Mouse (Mus musculus) forebrain, embryonic 11.5 days (tissue): ENCODE data around the gene Recql5. TPM values are rescaled to one million over a fixed set of nuclear protein-coding genes. Genes with fewer than 3 reads are reported as not detected.

ENCODE experiments used
- ATAC-seq: fragments of 200-750 bp; cut with Nextera tagmentation; replicated peaks from 2 replicates; pipeline ENCODE4 v1.8.0; 2017; ENCODE audit warnings: moderate TSS enrichment; ENCODE audit not compliant: low FRiP score
- DNase-seq: peaks from one replicate; pipeline ENCODE4 v3.0.0-alpha.2; 2017; ENCODE audit warnings: low spot score
- H3K27ac ChIP-seq: fragments of 300-500 bp; sonication (generic); 2 replicates; pipeline ENCODE4 v1.5.1; 2014; ENCODE audit warnings: low read depth, low read length
- H3K27me3 ChIP-seq: fragments of 300-500 bp; sonication (generic); 2 replicates; pipeline ENCODE4 v1.6.1; 2014; ENCODE audit warnings: mild to moderate bottlenecking, low read length, mixed read lengths; ENCODE audit not compliant: control insufficient read depth, insufficient read depth
- H3K36me3 ChIP-seq: fragments of 300-500 bp; sonication (generic); 2 replicates; pipeline ENCODE4 v1.6.1; 2014; ENCODE audit warnings: mild to moderate bottlenecking, low read length, moderate library complexity, mixed read lengths; ENCODE audit not compliant: control insufficient read depth, insufficient read depth
- H3K4me1 ChIP-seq: fragments of 300-500 bp; sonication (generic); replicated peaks from 2 replicates; pipeline ENCODE4 v1.6.1; 2014; ENCODE audit warnings: low read length, mixed read lengths; ENCODE audit not compliant: control insufficient read depth, insufficient read depth
- H3K4me2 ChIP-seq: fragments of 300-500 bp; sonication (generic); 2 replicates; pipeline ENCODE4 v1.6.1; 2014; ENCODE audit warnings: low read depth, mild to moderate bottlenecking, low read length, moderate library complexity, mixed read lengths; ENCODE audit not compliant: severe bottlenecking
- H3K4me3 ChIP-seq: fragments of 300-500 bp; sonication (generic); 2 replicates; pipeline ENCODE4 v1.5.1; 2014; ENCODE audit warnings: low read depth, low read length
- H3K9ac ChIP-seq: fragments of 300-500 bp; sonication (generic); 2 replicates; pipeline ENCODE4 v1.6.1; 2014; ENCODE audit warnings: low read length
- H3K9me3 ChIP-seq: fragments of 300-500 bp; sonication (generic); 2 replicates; pipeline ENCODE4 v1.6.1; 2016; ENCODE audit warnings: low read length, mixed read lengths; ENCODE audit not compliant: control insufficient read depth
- WGBS: fragments of 180-500 bp; shearing (Covaris S2); extraction: QIAGEN DNeasy Blood & Tissue Kit; methylation state at CpG from one replicate; pipeline ENCODE4 v1.1.7; 2014; 5-methylcytosine and 5-hydroxymethylcytosine counted together
- polyA plus RNA-seq: library from polyadenylated mRNA; unstranded; fragments of >200 nt; fragmentation: Nextera tagmentation; extraction: Ambion mirVana; gene quantifications from 2 replicates; pipeline ENCODE4 v1.2.1, GENCODE M21; 2014

Recql5 gene
- polyA plus RNA-seq, 1 experiment from 2014 or later = 28.3 TPM

GRCm38 (mm10) chr11:115888020-115888419 is 45.3 kb downstream of the Recql5 start:
- no peak overlapping the region for H3K4me3 ChIP-seq
- no peak overlapping the region for H3K9ac ChIP-seq
- no peak overlapping the region for H3K4me2 ChIP-seq
- no peaks in the 10 kb centered on the region for H3K27me3 ChIP-seq
- no peaks in the 10 kb centered on the region for H3K9me3 ChIP-seq
- no peak overlapping the region for H3K27ac ChIP-seq
- ATAC-seq (no peak), DNase-seq (no peak)
- no peaks in the 10 kb centered on the region for H3K36me3 ChIP-seq
- H3K4me1 ChIP-seq = no peaks in the 10 kb centered on the region
- 87% methylated on average over 5 of the region's 5 CpGs for WGBS

- Histone ChIP-seq H3K9ac (no peak overlapping the region), H3K4me3 (no peak overlapping the region), H3K4me1 (no peaks in the 10 kb centered on the region), H3K9me3 (no peaks in the 10 kb centered on the region), H3K27me3 (no peaks in the 10 kb centered on the region; the same call in 1 of the 2 replicates), H3K4me2 (no peak overlapping the region), H3K36me3 (no peaks in the 10 kb centered on the region), H3K27ac (no peak overlapping the region)
- DNase-seq (no peak), ATAC-seq (no peak)
- WGBS = 94% methylated on average over 11 of the region's 11 CpGs
Measured at GRCm38 (mm10) chr11:115886446-115886845, 46.8 kb downstream of the Recql5 start.

GRCm38 (mm10) chr11:115885281-115885680 is 48.0 kb downstream of the Recql5 start:
- ATAC-seq (no peak), DNase-seq (no peak)
- H3K9me3 ChIP-seq = no peaks in the 10 kb centered on the region
- no peak overlapping the region for H3K4me3 ChIP-seq
- no peak overlapping the region for H3K4me2 ChIP-seq
- no peak overlapping the region for H3K9ac ChIP-seq
- H3K27ac ChIP-seq = no peak overlapping the region
- H3K27me3 ChIP-seq = no peaks in the 10 kb centered on the region; the same call in 1 of the 2 replicates
- WGBS = 77% methylated on average over 11 of the region's 11 CpGs
- no peaks in the 10 kb centered on the region for H3K4me1 ChIP-seq
- no peaks in the 10 kb centered on the region for H3K36me3 ChIP-seq

- no peaks in the 10 kb centered on the region for H3K4me1 ChIP-seq
Measured at GRCm38 (mm10) chr11:115884361-115884760, 48.9 kb downstream of the Recql5 start.

GRCm38 (mm10) chr11:115883251-115883650 is 50.0 kb downstream of the Recql5 start:
- H3K4me1 ChIP-seq = no peaks in the 10 kb centered on the region
- 42% methylated on average over 15 of the region's 17 CpGs for WGBS

More at GRCm38 (mm10) chr11:115884361-115884760, 48.9 kb downstream of the Recql5 start:
- no peak overlapping the region for H3K27ac ChIP-seq
- no peak overlapping the region for H3K9ac ChIP-seq
- ATAC-seq (no peak), DNase-seq (no peak)
- H3K36me3 ChIP-seq = no peaks in the 10 kb centered on the region
- WGBS = 94% methylated on average over 3 of the region's 3 CpGs
- no peaks in the 10 kb centered on the region for H3K9me3 ChIP-seq
- no peak overlapping the region for H3K4me3 ChIP-seq
- H3K4me2 ChIP-seq = no peak overlapping the region
- no peaks in the 10 kb centered on the region; the same call in 1 of the 2 replicates for H3K27me3 ChIP-seq

GRCm38 (mm10) chr11:115881002-115881401 is 52.3 kb downstream of the Recql5 start:
- no peaks in the 10 kb centered on the region; the same call in 1 of the 2 replicates for H3K27me3 ChIP-seq
- H3K4me1 ChIP-seq = no peaks in the 10 kb centered on the region
- no peak overlapping the region for H3K27ac ChIP-seq
- peak; percentile 71 for DNase-seq
- no peaks in the 10 kb centered on the region for H3K9me3 ChIP-seq
- H3K36me3 ChIP-seq = no peaks in the 10 kb centered on the region
- no peak overlapping the region for H3K4me2 ChIP-seq
- H3K4me3 ChIP-seq = no peak overlapping the region
- WGBS = 25% methylated on average over 5 of the region's 5 CpGs
- H3K9ac ChIP-seq = no peak overlapping the region
- ATAC-seq = no peak

More at GRCm38 (mm10) chr11:115883251-115883650, 50.0 kb downstream of the Recql5 start:
- H3K27ac ChIP-seq = no peak overlapping the region
- no peak overlapping the region for H3K9ac ChIP-seq
- no peaks in the 10 kb centered on the region; the same call in 1 of the 2 replicates for H3K27me3 ChIP-seq
- no peak overlapping the region for H3K4me2 ChIP-seq
- ATAC-seq (no peak), DNase-seq (no peak)
- no peaks in the 10 kb centered on the region for H3K36me3 ChIP-seq
- no peak overlapping the region for H3K4me3 ChIP-seq
- H3K9me3 ChIP-seq = no peaks in the 10 kb centered on the region

- Histone ChIP-seq H3K9me3 (no peaks in the 10 kb centered on the region), H3K9ac (no peak overlapping the region), H3K27me3 (no peaks in the 10 kb centered on the region; the same call in 1 of the 2 replicates), H3K4me2 (no peak overlapping the region), H3K27ac (no peak overlapping the region), H3K36me3 (no peaks in the 10 kb centered on the region), H3K4me3 (no peak overlapping the region), H3K4me1 (no peaks in the 10 kb centered on the region)
- WGBS = 76% methylated on average over 8 of the region's 8 CpGs
- DNase-seq = no peak
- ATAC-seq = no peak
Measured at GRCm38 (mm10) chr11:115878071-115878470, 55.2 kb downstream of the Recql5 start.

GRCm38 (mm10) chr11:115877174-115877755 is 56.0 kb downstream of the Recql5 start:
- no peaks in the 10 kb centered on the region for H3K4me1 ChIP-seq
- H3K9me3 ChIP-seq = no peaks in the 10 kb centered on the region
- WGBS = 74% methylated on average over 6 of the region's 6 CpGs
- no peak overlapping the region for H3K27ac ChIP-seq
- H3K4me3 ChIP-seq = no peak overlapping the region
- H3K9ac ChIP-seq = no peak overlapping the region
- no peak for ATAC-seq
- H3K4me2 ChIP-seq = no peak overlapping the region
- H3K27me3 ChIP-seq = no peaks in the 10 kb centered on the region; the same call in 1 of the 2 replicates
- no peak for DNase-seq
- H3K36me3 ChIP-seq = no peaks in the 10 kb centered on the region

GRCm38 (mm10) chr11:115876438-115876837 is 56.8 kb downstream of the Recql5 start:
- Histone ChIP-seq H3K27ac (no peak overlapping the region), H3K27me3 (no peaks in the 10 kb centered on the region), H3K4me1 (no peaks in the 10 kb centered on the region), H3K36me3 (no peaks in the 10 kb centered on the region), H3K9ac (no peak overlapping the region), H3K4me3 (no peak overlapping the region), H3K4me2 (no peak overlapping the region), H3K9me3 (no peaks in the 10 kb centered on the region)
- no peak for ATAC-seq
- 82% methylated on average over 5 of the region's 5 CpGs for WGBS
- no peak for DNase-seq
